Mouse (Mus musculus): ENCODE measurements around the gene Hdac1.
A peak's percentile ranks its signal among the peaks of the same experiment; 100 is the strongest.
"Not testable (repeated sequence)": the region's sequence is repeated elsewhere in the genome, so short reads cannot be mapped to it uniquely, and the experiment has no call there.

Gene Hdac1

DNA sequence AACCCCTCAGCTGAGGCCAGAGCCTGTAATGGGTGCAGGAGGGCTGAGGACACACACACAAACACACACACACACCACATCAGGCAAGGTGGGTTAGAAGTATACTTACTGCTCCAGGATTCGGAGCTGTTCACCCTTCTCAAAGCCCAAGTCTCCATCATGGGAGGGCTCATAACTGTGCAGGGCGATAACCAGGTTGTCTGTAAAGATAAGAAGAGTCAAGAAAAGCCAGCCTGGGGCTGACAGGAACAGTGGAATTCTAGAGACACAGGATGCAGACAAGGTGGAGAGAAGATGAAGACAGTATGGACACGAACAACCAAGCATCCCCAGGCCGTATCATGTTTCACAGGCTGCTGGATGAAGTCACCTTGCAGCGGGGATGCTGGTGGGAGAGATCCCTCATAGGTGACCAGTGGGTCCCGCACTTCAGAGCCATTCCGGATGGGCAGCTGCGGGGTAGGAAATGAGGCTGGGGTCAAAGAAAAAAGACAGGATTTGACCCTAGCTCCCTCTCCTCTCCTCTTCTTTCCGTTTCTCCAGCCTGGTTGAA is 14.8 kb upstream of the Hdac1 start:
- DNase-seq: no peak

DNA sequence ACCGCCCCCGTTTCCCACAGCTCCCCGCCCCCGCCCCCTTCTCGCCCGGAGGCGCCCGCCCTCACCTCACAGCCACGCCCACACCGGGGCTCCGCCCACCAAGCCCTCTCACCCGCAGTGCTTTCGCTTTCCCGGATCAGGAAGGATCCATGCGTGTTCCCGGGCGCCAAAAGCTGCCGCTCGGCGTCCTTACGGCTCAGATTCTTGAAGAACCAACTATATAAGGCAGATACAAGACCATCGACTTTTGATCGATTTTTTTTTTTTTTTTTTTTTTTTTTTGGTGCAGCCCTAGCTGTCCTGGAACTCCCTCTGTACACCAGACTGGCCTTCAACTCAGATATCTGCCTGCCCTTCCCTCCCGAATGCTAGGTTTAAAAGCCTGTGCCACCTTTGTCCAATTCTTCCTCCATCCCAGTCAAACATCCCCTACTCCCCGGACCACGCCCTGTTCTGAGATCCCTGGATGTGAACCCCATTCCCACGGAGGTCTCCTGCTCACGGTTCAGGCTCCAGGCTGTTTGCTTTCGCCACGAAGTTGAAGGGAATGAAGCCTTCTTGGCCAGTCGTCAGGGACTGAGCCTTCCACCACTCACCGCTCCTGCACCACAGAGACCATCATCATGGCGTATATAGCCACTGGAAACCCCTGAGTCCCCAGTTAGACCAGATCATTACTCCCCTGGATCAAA is 14.2 kb upstream of the Hdac1 start:
- DNase-seq: peak; percentile 95

DNA sequence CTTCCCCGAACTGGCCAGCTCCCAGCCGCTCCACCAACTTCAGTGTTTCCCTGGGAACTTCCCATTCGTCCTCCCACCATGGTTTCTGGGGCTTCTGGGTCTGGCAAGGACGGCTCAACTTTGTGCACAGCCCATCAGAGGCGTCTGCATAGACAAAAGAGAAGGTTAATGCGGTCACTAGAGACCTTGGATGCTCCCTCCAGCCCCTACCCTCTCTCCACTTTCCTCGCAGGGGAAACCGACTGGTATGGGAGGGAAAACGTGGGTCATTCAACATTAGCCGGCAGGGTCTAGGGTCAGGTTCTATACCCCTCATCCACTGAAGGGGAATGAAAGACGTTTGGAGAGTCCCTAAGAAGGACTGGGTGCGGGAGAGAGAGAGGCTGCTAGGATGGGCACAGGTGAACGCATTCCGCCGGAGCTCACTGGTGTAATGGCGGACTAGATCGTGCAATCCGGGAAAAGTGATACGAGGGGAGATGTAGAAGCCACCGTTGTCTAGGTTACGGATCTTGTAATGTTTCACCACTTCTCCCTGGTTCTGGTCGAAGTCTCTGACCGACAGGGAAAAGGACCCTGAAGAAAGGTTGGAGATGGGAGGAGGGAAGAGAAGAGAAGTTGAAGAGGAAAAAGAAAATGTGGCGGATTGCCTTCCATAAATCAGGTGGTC is 13.5 kb upstream of the Hdac1 start:
- no peak for DNase-seq

DNA sequence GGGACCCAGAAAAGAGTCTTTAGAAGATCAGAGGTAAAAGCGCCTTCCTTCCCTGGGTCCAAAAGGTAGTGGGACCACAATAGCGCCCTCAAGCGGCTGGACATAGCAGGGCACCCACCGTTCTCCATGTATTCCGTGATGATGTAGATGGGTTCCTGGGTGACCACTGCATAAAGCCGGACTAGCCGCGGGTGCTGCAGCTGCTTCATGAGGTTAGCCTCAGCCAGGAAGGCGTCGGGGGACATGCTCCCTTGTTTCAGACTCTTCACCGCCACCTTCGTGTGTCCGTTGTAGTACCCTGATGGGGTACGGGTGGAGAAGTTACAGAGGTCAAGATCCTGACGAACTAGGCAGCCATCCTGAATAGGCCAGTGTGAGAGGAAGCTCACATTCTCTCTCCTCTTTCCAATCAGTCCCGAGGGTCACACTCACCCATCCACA is 12.9 kb upstream of the Hdac1 start:
- DNase-seq: peak; percentile 73

GRCm38 (mm10) chr4:129554512-129554911 is 12.0 kb upstream of the Hdac1 start:
- DNase-seq: not testable (repeated sequence)

GRCm38 (mm10) chr4:129550295-129550694 is 7.8 kb upstream of the Hdac1 start:
- DNase-seq: no peak

GRCm38 (mm10) chr4:129549306-129549705 is 6.8 kb upstream of the Hdac1 start:
- DNase-seq: peak; percentile 71

DNA sequence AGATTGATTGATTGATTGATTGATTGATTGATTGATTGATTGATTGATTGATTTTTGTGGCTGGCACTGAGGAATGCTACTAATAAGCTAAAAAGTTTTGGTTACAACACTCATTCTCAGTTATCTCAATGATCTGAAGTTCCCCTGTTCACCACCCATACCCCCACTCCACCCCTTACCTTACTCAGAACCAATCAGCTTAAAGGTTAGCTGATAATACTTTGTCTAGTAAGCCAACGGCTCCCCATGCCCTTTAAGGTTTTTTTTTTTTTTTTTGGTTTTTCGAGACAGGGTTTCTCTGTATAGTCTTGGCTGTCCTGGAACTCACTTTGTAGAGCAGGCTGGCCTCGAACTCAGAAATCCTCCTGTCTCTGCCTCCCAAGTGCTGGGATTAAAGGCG is 5.1 kb upstream of the Hdac1 start:
- DNase-seq: not testable (repeated sequence)

DNA sequence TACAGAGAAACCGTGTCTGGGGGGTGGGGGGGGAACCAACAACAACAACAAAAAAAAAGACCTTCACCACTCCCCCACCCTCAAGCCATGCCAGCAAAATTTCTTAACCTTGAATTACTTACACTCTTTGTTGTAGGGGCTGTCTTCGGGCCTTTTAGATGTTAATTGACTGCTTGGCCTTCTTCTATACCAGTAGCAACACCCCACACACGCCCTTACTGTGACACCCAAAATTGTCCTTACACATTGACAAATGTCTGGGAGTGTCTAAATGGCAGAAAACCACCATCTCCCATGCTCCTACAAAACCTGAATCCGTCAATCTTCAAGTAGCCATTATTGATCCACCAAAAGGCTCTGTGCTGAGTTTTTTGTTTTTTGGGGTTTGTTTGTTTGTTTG is 1.6 kb upstream of the Hdac1 start:
- DNase-seq: no peak

DNA sequence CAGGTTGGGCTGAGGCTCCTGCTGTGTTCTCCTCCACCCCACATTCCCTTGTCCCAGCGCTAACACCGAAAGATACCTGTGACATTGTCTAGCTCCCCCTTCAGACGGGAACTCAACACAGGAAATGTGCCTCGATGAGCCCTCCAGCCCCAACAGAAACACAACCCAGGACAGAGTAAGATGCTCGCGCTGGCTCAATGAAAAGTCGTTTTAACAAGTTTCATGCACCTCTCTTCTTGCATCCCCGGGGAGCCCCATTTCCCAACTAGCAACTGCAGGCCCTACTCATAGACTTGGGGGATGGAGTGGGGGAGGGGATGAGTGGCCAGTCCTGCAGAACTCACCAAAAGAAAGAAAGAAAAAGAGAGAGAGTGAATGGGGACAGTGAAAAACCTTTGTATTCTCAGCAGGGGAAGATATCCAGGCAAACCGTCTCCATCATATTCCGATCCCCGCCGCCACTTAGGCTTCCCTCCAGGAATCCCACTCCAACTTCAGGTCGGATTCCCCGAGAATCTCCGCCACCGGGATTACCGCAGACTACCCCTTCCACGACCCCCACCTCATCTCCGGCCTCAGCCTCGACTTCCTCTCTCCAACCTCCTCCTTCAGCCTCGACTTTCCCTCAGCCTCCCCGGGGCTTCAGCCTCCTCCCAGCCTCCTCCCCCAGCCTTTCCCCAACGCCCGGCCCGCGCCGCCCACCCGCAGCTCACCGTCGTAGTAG is 483 bp downstream of the Hdac1 start:
- DNase-seq: peak; percentile 38

DNA sequence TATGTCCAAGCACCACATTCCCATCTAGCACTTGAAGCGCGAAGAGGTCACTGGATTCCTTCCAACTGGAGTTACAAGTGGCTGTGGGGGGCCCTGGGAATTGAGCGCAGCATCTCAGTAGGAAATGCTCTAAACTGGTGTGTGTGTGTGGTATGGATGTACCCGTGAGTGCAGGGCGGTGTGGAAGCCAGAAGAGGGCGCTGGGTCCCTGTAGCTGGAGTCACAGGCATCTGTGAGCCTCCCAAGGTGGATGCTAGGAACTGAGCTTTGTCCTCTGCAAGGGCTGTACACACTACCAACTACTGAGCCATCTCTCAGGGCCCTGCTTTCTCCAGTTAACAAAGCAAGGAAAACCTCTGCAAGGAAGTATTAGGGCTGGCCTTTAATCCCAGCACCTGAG is 2.5 kb downstream of the Hdac1 start:
- peak; percentile 45 for DNase-seq

GRCm38 (mm10) chr4:129528901-129529300 is 13.6 kb downstream of the Hdac1 start:
- not testable (repeated sequence) for DNase-seq

- DNase-seq: no peak
Measured at GRCm38 (mm10) chr4:129525889-129526288, 16.6 kb downstream of the Hdac1 start.

- no peak for DNase-seq
Measured at GRCm38 (mm10) chr4:129525338-129525737, 17.2 kb downstream of the Hdac1 start.

- DNase-seq: no peak
Measured at GRCm38 (mm10) chr4:129518519-129518918, 24.0 kb downstream of the Hdac1 start.

DNA sequence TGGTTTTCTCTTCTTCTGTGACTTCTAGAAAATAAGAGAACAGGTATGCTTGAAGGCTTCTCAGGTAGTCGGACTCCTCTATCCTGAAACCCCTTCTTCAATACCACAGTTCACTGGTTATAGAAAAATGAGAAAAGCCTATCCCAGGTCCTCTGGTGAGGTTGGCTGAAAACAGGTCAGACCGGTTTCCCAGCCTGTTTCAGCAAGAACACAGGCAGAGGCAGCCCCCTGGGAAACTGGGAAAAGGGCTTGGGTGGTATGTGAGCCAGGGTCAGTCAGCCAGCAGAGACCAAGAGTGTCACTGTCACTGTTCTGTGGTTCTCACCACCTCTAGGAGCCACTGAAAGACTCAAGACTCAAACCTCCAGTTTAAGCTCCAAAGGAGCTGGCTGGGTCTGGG is 25.6 kb downstream of the Hdac1 start:
- DNase-seq: peak; percentile 67

DNA sequence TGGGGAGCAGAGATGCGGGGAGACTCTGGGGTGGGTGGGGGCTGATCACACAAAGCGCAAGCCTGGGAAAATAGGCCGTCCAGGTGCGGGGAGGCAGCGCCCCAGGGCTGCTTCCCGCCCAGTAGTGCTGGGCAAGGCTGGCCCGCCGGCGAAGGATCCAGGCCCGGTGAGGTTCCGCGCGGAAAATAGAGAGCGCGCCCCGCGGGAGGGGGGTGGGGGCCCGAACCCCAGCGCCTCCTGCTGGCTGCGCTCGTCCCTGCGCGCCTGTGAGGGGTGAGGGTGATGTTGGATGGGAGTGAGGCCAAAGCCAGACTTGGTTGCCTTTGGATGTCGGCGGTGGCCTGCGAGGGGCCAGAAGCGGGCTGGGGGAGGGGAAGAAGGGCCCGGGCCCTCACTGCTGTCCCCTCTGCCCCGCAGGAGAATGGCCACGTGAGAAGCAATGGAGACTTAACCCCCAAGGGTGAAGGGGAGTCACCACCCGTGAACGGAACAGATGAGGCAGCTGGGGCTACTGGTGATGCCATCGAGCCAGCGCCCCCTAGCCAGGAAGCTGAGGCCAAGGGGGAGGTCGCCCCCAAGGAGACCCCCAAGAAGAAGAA is 28.1 kb downstream of the Hdac1 start:
- peak; percentile 52 for DNase-seq

GRCm38 (mm10) chr4:129513891-129514290 is 28.6 kb downstream of the Hdac1 start:
- DNase-seq: no peak

DNA sequence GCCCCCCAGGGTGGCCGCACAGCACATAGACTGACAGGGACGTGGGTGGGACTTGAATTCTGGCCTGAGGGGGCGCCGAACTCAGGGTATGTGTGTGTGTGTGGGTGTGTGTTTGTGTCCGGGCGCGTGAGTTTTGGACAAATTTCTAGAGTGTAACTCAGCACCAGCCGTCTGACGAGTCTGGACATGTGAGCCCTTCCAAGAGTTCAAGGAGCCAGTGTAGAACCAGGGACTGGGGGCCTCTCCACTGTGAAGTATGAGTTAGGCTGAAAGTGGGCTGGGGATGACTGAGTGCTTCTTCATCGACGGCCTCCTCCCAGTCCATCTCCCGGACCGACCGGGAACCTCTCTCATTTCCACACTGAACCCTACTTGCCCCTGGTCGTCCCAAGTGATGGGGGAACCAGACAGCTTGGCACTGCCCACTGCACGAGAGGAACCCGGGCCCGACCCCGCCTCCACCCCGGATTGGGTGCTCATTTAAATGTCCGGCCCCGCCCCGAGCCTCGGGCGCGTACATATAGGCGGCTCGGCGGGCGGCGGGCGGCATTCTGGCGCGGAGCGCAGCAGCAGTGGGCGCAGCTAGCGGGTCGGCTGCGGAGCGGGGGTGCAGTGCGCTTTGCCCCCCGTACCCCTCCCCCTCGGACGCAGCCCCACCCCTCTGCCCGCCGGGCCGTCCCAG is 29.3 kb downstream of the Hdac1 start, which contains the start of gene Marcksl1:
Marcksl1 (plus strand) TSS at position 496 of the 682 bp plus-strand sequence.
- peak; percentile 92 for DNase-seq

GRCm38 (mm10) chr4:129511413-129512096 is 31.0 kb downstream of the Hdac1 start:
- DNase-seq: no peak

DNA sequence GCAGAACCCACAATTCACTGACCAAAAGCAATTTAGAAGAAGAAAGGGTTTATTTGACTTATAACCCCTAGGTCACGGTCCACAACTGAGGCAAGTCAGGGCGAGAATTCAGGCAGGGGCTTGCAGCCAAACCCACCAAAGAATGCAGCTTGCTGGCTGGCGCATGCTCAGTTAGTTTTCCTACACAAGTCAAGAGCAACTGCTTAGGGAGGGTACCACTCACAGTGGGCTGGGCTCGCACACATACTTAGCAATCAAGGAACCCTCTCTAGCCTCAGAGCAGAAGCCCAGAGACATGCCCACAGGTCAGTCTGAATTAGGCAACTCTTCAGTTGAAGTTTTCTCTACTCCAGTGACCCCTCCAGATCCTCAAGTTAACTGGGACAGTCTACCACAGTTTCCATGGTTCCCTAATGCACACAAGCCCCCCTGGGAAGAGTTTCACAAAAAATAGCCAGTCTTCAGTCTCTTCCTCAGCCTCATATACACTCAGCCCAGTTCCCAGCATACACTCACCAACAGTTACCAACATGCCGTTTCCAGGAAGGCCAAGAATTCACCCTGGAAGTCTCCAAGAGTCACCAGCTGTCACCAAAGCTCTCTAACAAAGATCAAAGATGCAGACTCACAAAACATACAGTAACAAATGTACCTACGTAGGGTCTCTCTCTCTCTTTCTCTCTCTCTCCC is 31.6 kb downstream of the Hdac1 start:
- no peak for DNase-seq

Measured in lung, postnatal 36 days (tissue).